Mouse (Mus musculus) hindbrain, postnatal 0 days (tissue): ENCODE data around the gene Inpp5k. TPM values are rescaled to one million over a fixed set of nuclear protein-coding genes. Genes with fewer than 3 reads are reported as not detected.

Experiments
- ATAC-seq: fragments of 200-750 bp; cut with Nextera tagmentation; 2 replicates; pipeline ENCODE4 v1.8.0; 2017; ENCODE audit warnings: mild to moderate bottlenecking, moderate TSS enrichment, moderate library complexity
- DNase-seq: peaks from one replicate; pipeline ENCODE4 v3.0.0-alpha.2; 2015; ENCODE audit warnings: low spot score
- H3K27ac ChIP-seq: fragments of 300-500 bp; sonication (generic); 2 replicates; pipeline ENCODE4 v1.5.1; 2014; ENCODE audit warnings: mild to moderate bottlenecking
- H3K27me3 ChIP-seq: fragments of 300-500 bp; sonication (generic); 2 replicates; pipeline ENCODE4 v1.6.1; 2014; ENCODE audit warnings: low read length, mixed read lengths; ENCODE audit not compliant: insufficient read depth
- H3K36me3 ChIP-seq: fragments of 300-500 bp; sonication (generic); 2 replicates; pipeline ENCODE4 v1.6.1; 2014; ENCODE audit warnings: low read length, mixed read lengths; ENCODE audit not compliant: insufficient read depth
- H3K4me1 ChIP-seq: fragments of 300-500 bp; sonication (generic); 2 replicates; pipeline ENCODE4 v1.6.1; 2014; ENCODE audit warnings: antibody characterized with exemption, low read length, mixed read lengths; ENCODE audit not compliant: insufficient read depth
- H3K4me2 ChIP-seq: fragments of 300-500 bp; sonication (generic); 2 replicates; pipeline ENCODE4 v1.6.1; 2014; ENCODE audit warnings: low read depth, mild to moderate bottlenecking, low read length, moderate library complexity, mixed read lengths
- H3K4me3 ChIP-seq: fragments of 300-500 bp; sonication (generic); 2 replicates; pipeline ENCODE4 v1.5.1; 2014; ENCODE audit warnings: low read length
- H3K9ac ChIP-seq: fragments of 300-500 bp; sonication (generic); replicated peaks from 2 replicates; pipeline ENCODE4 v1.6.1; 2014; ENCODE audit warnings: mild to moderate bottlenecking, low read length, moderate library complexity, mixed read lengths
- H3K9me3 ChIP-seq: fragments of 300-500 bp; sonication (generic); 2 replicates; pipeline ENCODE4 v1.6.1; 2016; ENCODE audit warnings: low read length, mixed read lengths
- CTCF ChIP-seq: IDR thresholded peaks from 2 replicates; pipeline ENCODE4 v1.5.1; 2016; ENCODE audit warnings: antibody characterized with exemption, control low read depth, low read depth
- WGBS: fragments of 180-500 bp; shearing (Covaris S2); extraction: QIAGEN DNeasy Blood & Tissue Kit; methylation state at CpG from one replicate; pipeline ENCODE4 v1.1.7; 2014; 5-methylcytosine and 5-hydroxymethylcytosine counted together
- polyA plus RNA-seq: library from polyadenylated mRNA; unstranded; fragments of >200 nt; fragmentation: Nextera tagmentation; extraction: Ambion mirVana; gene quantifications from 2 replicates; pipeline ENCODE4 v1.2.1, GENCODE M21; 2015
- total RNA-seq: library from RNA; depleted of rRNA; stranded (reverse); fragments of >200 nt; gene quantifications from 2 replicates; pipeline ENCODE4 v1.2.3, GENCODE M21; 2014

The Inpp5k gene
- total and polyA plus RNA-seq, 2 experiments from 2014 or later: 43.9 to 52.1 TPM

DNA sequence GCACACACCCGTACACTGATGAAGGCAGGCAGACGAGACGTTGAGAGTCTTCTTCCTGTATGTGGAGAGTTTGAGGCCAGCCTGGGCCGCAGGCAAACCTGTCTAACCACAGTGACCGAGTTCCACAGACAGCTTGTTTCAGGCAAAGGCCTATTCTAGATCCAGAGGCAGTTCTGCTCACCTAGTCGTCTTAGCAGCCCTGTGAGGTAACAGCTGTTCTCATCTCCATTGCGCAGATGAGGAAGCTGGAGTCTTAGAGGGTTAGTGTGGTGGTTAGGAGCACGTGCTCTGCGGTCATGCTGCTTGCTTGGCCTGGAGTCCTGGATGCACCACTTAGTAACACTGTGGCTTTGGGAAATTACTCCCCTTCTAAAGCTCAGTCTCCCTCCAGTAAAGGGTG lies 13.9 kb downstream of the Inpp5k start:
- H3K36me3 ChIP-seq: 0 out of 2 replicates have a peak, but pooled peaks cover 4% of the 10 kb centered on the region
- 88% methylated on average over 9 of the region's 9 CpGs for WGBS

DNA sequence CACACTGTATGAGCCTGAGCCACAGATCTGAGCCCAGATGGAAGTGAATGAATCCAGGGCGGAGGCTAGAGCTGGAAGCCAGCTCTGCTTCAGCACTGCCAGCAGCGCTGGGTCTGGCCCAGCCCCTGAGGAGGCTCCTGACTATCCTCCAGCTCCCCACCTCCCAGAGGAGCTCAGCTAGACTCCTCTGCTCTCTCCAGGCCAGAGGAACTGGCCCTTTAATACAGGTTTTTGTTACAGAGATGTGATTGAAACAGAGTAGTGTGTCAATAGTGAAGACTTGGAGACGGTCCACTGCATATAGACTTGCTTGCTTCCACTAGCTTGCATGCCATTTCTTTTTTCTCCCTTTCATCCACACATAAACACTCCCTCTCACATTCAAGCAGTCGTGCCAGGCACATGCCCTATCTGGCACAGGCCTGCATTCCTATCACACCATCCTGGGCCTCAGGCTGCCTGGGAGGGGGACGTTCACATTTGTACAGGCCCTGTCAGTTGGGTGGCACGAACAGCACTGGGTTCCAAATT lies 17.0 kb downstream of the Inpp5k start:
- Histone ChIP-seq H3K27me3 (no peaks in the 10 kb centered on the region), H3K27ac (peak overlapping the region; percentile 27; the same call in 1 of the 2 replicates), H3K36me3 (0 out of 2 replicates have a peak, but pooled peaks cover 4% of the 10 kb centered on the region), H3K9ac (0 out of 2 replicates have a peak overlapping the region, but pooled peaks have one; percentile 9), H3K4me3 (no peak overlapping the region), H3K4me2 (no peak overlapping the region), H3K9me3 (no peaks in the 10 kb centered on the region), H3K4me1 (peaks cover 5% of the 10 kb centered on the region)
- DNase-seq (peak; percentile 80), ATAC-seq (peak; percentile 89)
- whole genome bisulfite sequencing: 39% methylated on average over 6 of the region's 6 CpGs
- TF ChIP-seq CTCF: no peak

More for the DNA sequence above, 13.9 kb downstream of the Inpp5k start:
- Histone ChIP-seq H3K9ac (no peak overlapping the region), H3K27ac (no peak overlapping the region), H3K4me1 (no peaks in the 10 kb centered on the region), H3K4me3 (no peak overlapping the region), H3K27me3 (no peaks in the 10 kb centered on the region), H3K9me3 (no peaks in the 10 kb centered on the region), H3K4me2 (no peak overlapping the region)
- ATAC-seq: no peak
- no peak for DNase-seq
- TF ChIP-seq CTCF: no peak

DNA sequence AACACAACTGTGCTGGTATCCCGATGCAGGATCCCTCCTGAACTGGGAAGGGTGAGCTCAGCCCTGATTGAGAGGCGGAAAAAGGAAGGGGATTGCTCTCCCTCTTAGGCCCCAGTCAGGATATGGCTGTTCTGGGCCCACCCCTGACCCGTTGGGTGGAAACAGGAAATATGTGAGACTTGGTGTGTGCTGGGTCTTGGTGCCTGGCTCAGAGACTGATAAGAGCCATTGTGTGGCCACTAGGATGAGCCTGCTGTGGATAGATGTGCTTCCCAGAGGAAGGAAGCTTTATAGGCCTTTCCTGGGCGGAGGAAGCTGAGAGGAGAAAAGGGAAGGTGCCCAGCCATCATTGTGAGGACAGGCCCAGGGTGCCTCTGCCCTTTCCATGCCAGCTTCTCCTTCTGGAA lies 18.4 kb downstream of the Inpp5k start:
- 92% methylated on average over 4 of the region's 4 CpGs for WGBS
- peak overlapping the region; percentile 29; the same call in 1 of the 2 replicates for H3K27ac ChIP-seq

DNA sequence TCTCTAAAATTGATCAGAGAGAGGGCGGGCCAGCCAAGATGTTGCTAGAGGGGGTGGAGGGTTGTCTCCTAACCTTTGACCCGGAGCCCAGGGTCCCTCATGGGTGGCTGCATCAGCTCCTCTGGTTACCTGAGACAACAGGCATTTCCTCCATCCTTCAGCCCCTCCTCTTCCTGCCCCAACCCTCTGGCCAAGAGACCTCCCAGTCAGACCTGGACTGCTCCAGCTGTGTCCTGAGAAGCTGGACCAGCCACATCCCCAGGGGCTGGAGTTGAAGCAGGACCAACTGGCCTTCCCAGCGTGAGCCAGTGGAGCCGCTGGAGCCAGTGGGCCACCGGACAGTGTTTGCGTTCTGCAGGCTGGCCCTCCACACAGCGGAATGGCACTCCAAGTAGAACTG lies 19.5 kb downstream of the Inpp5k start, which contains the start of gene Myo1c:
Gene Myo1c, plus strand, starts transcription at position 194 of the 400 bp plus-strand sequence.
- peaks cover 14% of the 10 kb centered on the region for H3K4me1 ChIP-seq
- TF ChIP-seq CTCF: no peak
- WGBS: 71% methylated on average over 7 of the region's 7 CpGs
- H3K9ac ChIP-seq: peak within 1 kb of the TSS; percentile 72
- no peaks in the 10 kb centered on the region for H3K36me3 ChIP-seq
- peak within 1 kb of the TSS; percentile 54 for H3K4me3 ChIP-seq
- peak within 1 kb of the TSS; percentile 87 for H3K27ac ChIP-seq
- H3K27me3 ChIP-seq: no peaks in the 10 kb centered on the region
- no peak for ATAC-seq
- no peak for DNase-seq
- H3K9me3 ChIP-seq: no peaks in the 10 kb centered on the region
- H3K4me2 ChIP-seq: peak within 1 kb of the TSS; percentile 91

More for the DNA sequence above, 18.4 kb downstream of the Inpp5k start:
- Histone ChIP-seq H3K36me3 (no peaks in the 10 kb centered on the region), H3K4me2 (no peak overlapping the region), H3K9ac (no peak overlapping the region), H3K27me3 (no peaks in the 10 kb centered on the region), H3K4me1 (peaks cover 9% of the 10 kb centered on the region), H3K4me3 (no peak overlapping the region), H3K9me3 (no peaks in the 10 kb centered on the region)
- TF ChIP-seq CTCF: no peak
- DNase-seq (no peak), ATAC-seq (no peak)

DNA sequence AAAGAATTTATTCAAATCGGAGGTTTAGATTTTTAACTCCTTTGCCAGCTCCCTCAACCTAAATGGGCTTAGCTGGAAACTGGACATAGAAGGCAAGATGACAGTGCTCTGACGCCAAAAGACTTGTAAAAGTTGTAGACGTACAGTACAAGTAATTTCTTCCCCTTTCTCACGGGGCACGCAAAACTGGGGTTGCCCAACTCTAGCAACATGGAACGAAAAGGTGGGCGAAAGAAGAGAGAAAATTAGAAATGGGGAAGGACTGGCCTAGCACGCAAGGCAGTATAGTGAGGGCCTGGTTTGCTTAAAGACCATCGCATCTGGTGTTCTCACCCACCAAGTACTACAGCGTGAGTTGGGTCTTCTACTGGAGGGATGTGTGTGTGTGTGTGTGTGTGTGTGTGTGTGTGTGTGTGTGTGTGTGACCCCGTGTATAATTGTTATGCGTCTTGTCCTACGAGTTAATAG lies 20.2 kb downstream of the Inpp5k start:
- no peaks in the 10 kb centered on the region for H3K27me3 ChIP-seq
- H3K9me3 ChIP-seq: no peaks in the 10 kb centered on the region
- H3K36me3 ChIP-seq: no peaks in the 10 kb centered on the region
- DNase-seq: no peak
- peak overlapping the region; percentile 91 for H3K4me2 ChIP-seq
- peak overlapping the region; percentile 87; the same call in 1 of the 2 replicates for H3K27ac ChIP-seq
- no peak for ATAC-seq
- no peak for TF ChIP-seq CTCF
- H3K4me3 ChIP-seq: peak overlapping the region; percentile 54
- H3K4me1 ChIP-seq: peaks cover 14% of the 10 kb centered on the region
- WGBS: 45% methylated on average over 13 of the region's 13 CpGs
- peak overlapping the region; percentile 72 for H3K9ac ChIP-seq

DNA sequence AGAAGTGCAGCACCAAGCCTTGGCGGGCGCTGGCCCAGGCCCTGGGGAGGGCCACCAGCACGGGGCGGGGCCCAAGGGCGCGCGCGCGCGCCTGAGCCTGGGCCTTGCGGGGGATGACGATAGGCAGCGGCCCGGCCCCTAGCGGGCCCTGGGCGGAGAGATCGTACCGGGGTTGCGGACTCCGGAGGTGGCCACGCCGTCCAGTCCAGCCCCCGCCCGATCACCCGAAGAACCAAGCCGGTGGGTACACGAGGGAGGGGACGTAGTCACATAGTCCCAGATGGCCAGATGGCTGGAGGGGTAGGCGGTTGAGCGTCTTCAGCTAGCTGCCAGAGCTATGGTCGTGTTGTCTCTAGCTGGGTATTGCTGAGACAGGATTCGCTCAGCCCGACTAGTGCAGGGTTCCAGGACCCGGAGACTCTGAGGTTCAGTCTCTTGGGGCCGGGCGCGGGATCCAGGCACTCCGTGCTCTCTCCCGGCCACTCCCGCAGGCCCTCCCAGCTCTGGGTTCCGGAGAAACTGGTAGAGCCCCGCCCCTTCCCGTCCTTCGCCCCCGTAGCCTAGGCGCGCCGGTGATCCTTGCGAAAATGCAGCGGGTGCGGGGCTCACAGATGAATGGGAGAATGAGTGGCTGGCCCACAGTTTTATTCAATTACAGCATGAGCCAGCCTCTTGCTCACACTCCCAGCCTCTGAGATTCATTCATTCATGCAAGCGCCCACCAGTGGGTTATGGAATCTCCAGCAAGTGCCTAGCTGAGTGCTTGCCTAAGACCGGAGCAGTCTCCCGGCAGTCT lies 20.8 kb downstream of the Inpp5k start:
- under 1% methylated on average over 54 of the region's 54 CpGs for WGBS
- H3K27ac ChIP-seq: peak overlapping the region; percentile 87
- H3K27me3 ChIP-seq: no peaks in the 10 kb centered on the region
- peak; percentile 55 for ATAC-seq
- peak overlapping the region; percentile 91 for H3K4me2 ChIP-seq
- peaks cover 19% of the 10 kb centered on the region for H3K4me1 ChIP-seq
- no peaks in the 10 kb centered on the region for H3K36me3 ChIP-seq
- peak overlapping the region; percentile 72 for H3K9ac ChIP-seq
- no peak for TF ChIP-seq CTCF
- peak overlapping the region; percentile 54 for H3K4me3 ChIP-seq
- peak; percentile 77 for DNase-seq
- no peaks in the 10 kb centered on the region for H3K9me3 ChIP-seq
